Mouse (Mus musculus) embryo, embryonic 10.5 days (tissue): Measurements from ENCODE around the gene Dmd.
A peak's percentile ranks its signal among the peaks of the same experiment; 100 is the strongest.
"Not testable (repeated sequence)": the region's sequence is repeated elsewhere in the genome, so short reads cannot be mapped to it uniquely, and the experiment has no call there.

Experiments
- DNase-seq: peaks from one replicate; pipeline ENCODE4 v3.0.0-alpha.2; 2015; ENCODE audit warnings: low spot score

Dmd gene

GRCm38 (mm10) chrX:82948630-82949029 is at the start of gene Dmd:
Dmd (plus strand) TSS chrX:82948870.
- DNase-seq, result no peak

- DNase-seq, result peak; percentile 2
Observed at GRCm38 (mm10) chrX:82901515-82901914, 47.2 kb upstream of the Dmd start.

DNA sequence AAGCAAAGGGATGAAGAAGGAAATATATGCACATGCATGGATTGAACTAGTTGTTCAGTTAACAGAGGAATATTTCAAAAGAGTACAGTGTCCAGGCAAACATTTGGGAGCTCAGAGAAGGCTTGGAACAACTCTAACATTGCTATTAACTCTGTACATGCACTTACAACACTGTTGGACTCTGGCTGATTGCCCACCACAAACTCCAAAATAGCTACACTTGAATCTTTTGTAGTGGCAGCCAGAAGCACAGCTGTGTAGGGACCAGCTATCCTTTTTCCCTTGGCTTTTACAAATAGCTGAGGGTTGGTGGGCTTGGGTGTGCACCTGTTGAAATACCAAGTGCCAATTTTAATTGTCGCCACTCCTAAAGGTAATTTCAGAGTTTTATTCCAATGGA is 39.0 kb downstream of the Dmd start:
- DNase-seq, result no peak

GRCm38 (mm10) chrX:83050190-83050589 is 101.5 kb downstream of the Dmd start:
- DNase-seq, result no peak

GRCm38 (mm10) chrX:83116171-83116876 is 167.7 kb downstream of the Dmd start:
- no peak for DNase-seq

DNA sequence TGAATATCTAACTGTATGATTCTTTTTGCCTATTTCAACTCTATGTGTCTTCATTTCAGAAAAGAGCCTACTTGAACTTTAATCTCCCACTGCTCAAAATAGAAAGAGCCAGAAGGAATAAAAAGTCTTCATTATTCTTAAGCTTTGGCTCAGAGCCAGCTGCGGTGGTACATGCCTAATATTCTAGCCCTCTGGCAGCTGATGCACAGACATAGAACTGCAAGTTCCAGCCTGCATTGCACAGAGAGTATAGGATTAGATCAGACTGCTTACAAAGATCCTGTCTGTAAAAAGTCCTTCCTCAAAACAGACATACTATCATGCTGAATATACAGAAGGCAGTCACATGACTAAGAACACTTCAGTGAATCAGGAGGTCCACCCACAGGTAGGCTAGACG is 168.5 kb downstream of the Dmd start:
- DNase-seq, result no peak

DNA sequence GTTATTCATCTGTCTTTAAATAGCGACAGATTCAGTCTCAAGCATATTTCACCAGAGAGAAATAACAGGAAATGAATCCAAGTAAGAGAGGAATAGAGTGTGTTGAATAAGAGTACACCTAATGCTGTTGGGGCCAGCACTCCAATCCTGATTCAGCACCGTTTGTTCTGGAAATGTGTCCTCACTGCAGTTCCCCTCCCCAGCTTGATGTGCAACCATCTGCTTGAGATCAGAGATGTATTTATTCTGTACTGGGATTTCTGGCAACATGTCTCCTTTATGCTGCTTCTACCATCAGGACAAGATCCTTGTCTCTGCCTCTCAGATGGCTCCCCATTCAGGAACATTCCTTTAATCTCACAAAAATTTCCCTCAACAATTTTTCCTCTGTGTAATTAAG is 271.9 kb downstream of the Dmd start:
- DNase-seq, result no peak

- DNase-seq, result no peak
Observed at GRCm38 (mm10) chrX:83221050-83221449, 272.4 kb downstream of the Dmd start.

DNA sequence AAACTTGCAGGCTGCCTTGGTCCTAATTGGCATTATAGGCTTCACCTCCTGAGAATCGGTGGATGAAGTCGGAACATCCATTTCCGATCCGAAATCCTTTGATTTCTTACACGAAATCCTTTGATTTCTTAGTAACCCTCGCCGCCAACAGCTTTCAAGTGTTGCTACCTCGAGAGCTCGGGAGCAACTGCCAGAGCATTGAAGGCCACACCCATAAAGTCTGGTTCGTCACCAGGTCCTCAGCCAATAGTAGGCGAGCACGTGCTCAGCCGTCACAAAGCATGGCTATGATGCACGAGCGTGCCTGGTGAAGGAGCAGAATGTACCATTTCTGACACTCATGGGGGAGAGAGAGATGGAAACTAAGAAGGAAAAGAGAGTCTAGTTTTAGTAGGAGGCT is 538.9 kb downstream of the Dmd start, which contains the start of gene Tsga8:
Gene Tsga8, minus strand, starts transcription at position 327 of the 400 bp plus-strand sequence.
- DNase-seq, result no peak

- peak; percentile 53 for DNase-seq
Observed at GRCm38 (mm10) chrX:83674998-83675397, 726.3 kb downstream of the Dmd start.

GRCm38 (mm10) chrX:83686547-83686946 is 737.9 kb downstream of the Dmd start:
- DNase-seq, result no peak

DNA sequence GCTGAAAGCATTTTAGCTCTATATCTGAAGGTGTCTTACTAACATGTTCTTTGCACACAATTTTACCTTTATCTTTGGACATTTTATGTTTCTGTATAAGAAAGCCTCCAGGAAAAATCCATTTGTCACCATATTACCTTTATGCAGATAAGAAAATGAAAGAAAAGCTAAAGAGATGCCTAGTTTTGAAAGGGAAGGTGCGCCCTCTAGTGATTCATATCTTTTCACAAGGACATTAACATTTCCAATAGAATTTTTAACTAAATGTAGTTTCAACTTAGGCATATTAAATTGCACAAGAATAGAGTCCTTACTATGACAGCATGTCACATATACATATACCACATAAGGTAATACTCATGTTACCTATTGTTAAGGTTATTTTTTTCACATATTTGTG is 791.9 kb downstream of the Dmd start:
- peak; percentile 56 for DNase-seq

GRCm38 (mm10) chrX:83746301-83747008 is 797.8 kb downstream of the Dmd start:
- DNase-seq, result no peak

DNA sequence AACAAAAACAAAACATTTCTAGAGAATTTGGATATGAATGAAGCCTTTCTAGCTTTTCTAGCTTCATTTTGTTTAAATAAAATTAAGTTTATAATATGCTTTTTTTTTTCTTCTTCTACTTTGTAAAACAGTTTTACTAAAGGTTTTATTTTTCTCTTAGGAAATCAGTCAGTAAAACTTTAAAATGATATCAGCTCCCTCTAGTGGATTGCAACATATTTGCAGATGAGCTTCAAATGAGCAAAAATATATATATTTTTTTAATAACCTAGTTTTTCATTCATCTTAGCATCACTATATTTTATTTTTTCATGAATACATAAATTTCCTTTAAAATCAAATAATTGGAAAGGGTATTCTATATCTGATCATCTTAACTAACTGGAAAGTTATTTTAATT is 838.7 kb downstream of the Dmd start:
- DNase-seq, result peak; percentile 23

DNA sequence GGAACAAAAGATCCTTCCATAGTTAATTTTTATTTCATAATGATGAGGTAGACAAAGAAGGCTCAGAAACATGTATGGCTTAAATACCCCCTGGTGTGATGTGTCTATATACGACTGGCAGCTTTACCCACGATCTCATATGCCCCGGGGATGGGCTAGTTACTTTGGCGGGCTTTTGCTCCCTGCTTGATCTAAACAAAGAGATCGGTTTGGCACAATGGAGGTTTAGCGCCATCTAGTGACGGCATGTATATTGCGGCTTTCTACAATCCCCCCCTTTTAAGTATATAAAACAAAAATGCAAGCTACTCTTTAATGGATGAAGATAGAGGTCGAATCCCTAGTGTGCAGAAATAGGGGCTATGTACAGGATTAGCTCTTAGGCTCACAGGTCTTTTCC is 918.8 kb downstream of the Dmd start:
- DNase-seq, result peak; percentile 52

- DNase-seq, result peak; percentile 7
Observed at GRCm38 (mm10) chrX:83875389-83875788, 926.7 kb downstream of the Dmd start.

DNA sequence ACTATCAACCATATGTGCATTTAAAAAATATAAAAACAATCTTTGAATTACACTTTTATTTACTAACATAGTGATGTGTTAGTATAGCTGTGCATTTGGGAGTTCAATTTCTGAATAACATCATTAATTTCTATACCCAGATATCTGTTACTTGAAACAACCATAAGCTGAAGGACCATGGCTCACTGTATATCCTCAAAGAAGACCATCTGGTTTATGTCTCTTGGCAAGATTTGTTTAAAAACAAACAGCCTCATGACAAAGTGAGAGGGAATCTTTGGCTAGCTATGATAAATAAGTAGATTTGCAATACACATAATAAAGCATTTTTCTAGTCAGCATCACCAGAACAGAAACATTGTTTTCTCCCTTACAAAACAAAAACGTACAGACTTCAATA is 1027.2 kb downstream of the Dmd start:
- DNase-seq, result no peak

GRCm38 (mm10) chrX:84001294-84001693 is 1052.6 kb downstream of the Dmd start:
- peak; percentile 72 for DNase-seq

DNA sequence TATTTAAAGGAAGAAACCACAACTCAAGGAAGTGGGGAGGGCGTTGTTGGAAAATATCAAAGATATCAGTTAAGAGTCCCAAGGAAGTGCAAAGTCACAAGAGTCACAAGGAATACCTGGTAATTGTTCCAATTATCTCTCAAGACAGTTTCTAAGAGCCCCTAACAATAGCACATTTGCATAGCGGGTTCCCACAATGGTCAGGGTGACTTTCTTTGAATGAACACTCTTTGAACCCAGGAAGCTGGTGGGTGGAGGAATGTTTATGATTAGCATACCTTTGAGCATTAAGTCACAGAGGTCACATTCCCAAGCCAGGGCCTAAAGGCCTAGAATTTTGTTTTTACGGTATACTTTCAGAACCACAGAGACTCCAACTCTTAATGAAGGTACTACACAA is 1113.8 kb downstream of the Dmd start:
- DNase-seq, result not testable (repeated sequence)

DNA sequence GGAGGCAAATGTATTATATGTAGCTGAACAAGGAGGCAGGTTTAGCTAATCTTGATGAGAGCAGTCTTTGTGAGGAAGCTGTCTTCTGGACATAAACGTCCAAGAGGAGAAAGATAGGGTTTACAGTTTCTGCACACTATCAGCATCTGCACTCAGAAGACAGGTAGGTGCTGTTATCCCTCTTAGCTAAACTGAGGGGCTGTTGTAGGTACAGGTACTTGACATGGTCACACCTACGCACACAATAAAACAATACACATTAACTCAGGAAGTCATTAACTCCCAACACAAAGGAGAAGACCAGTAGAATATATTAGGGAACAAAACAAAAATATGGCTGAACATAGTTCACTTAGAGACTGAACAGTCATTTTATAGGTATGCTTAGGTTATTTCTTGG is 1217.2 kb downstream of the Dmd start:
- no peak for DNase-seq

GRCm38 (mm10) chrX:84241297-84241859 is 1292.7 kb downstream of the Dmd start:
- no peak for DNase-seq

DNA sequence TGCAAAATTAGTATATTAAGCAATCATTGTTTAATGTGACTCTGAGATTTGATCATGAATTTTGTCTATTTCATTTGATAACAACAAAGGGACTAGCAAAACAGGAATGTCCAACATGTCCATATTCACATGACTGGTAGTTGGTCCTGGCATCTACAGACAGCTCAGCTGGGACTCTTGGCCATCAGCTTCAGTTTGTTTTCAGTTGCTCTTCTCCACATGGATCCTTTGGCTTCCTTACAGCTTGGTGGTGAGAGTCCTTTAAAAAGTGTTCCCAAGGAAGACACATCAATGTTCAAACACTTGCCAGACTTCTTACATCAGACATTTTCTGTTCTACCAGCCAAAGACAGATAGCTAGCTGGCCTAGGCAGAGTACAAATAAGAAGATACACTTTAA is 1381.9 kb downstream of the Dmd start:
- DNase-seq, result no peak

- DNase-seq, result no peak
Observed at GRCm38 (mm10) chrX:84332177-84332576, 1383.5 kb downstream of the Dmd start.
